Mouse (Mus musculus) layer of hippocampus, adult 18-20 months (tissue): ENCODE data around the gene Tspan2. TPM values are rescaled to one million over a fixed set of nuclear protein-coding genes. Genes with fewer than 3 reads are reported as not detected.

Source experiments
- DNase-seq, 2 experiments: peaks; one replicate each; pipeline ENCODE4 v3.0.0; 2022; ENCODE audit warnings: low spot score in 2 of 2
- total RNA-seq, 2 experiments: library from RNA; stranded (reverse); gene quantifications; 2 replicates each; pipeline ENCODE4 v1.2.3; 2021

Gene Tspan2
- total RNA-seq, 2 experiments from 2014 or later = 52.5 to 66.4 TPM

DNA sequence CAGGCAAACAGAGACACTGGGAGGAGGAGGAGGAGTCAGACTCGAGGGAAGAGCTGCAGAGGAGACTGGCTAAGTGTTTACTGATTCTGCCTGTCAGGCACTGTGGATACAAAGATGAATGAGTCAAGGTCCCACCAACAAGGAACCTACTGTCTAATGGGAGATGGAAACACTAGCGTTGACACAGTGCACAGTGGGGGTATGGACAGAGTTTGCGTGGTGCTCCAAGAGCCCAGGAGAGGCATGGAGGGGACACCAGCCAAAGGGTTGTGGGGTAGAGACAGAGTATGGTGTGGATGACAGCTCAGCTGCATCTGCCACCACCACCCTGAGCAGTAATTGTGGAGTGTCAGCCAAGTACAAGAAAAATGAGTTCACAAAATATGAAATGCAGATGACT is 28.1 kb downstream of the Tspan2 start:
- DNase-seq = peak in 1 of 2 experiments; percentile 30

DNA sequence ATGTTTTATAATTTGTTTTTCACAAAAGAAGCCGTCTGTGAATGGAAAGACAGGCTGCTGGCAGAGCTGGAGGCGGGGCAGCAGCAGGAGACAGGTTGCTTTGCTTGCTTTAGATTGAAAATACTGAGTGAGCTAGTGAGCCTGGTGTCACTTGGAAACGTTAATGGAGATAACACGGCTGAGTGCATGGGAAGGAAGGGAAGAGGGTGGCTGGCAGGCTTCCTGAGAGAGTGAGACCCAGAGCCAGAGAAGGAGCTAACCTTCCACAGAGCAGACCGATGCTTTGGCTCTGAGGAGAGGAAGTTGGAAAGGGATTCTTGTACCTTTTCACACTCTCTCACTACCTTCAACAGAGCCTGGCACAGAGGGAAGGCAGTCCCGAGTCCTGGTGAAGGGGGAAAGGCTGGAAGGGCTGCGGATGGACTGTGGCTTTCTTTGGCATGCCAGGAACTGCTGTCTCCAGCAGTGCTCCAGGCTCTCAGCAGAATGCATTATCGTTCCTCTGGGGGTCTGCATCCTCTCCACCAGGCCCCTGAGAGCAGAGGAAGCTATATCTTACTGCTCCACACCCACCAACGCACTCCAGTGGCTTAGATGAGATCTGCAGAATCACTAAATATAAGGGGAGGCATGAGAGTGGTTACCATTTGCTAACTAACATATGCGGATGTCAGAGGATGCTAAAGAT is 29.5 kb downstream of the Tspan2 start:
- DNase-seq = peak; percentile 45 to 67

DNA sequence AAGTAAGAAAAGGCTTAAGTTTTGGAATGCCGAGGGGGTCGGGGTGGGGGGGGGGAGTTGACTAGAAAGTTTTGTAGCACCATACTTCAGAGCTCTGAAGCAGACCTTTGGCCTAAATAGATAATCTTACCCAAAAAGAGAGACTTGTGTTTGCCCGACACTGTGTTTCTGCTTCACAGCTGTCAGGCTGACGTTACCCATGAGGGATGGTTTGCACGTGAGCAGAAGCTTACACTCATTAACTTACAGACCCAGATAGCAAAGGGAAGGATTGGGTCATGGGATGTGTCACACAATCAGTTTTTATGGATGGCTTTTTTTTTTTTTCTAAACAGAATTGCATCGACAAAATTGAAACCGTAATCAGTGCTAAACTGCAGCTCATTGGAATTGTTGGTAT is 30.5 kb downstream of the Tspan2 start:
- DNase-seq = no peak

DNA sequence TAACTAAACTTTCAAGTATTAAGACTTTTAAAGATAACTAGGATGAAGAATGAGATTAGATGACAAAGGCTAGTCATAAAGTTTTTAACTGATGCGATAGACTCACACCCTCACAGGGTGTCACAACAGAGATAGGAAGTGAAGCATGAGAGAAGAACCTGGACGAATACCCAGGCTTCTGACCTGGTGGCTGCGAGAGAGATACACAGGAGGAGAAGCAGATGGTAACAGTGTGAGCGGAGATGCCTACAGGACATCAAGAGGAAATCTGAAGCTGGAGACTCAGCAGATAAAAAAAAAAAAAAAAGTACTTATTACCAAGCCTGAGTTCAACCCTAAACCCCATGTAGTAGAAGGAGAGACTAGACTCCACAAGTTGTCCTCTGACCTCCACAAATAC is 38.7 kb downstream of the Tspan2 start:
- no peak for DNase-seq

DNA sequence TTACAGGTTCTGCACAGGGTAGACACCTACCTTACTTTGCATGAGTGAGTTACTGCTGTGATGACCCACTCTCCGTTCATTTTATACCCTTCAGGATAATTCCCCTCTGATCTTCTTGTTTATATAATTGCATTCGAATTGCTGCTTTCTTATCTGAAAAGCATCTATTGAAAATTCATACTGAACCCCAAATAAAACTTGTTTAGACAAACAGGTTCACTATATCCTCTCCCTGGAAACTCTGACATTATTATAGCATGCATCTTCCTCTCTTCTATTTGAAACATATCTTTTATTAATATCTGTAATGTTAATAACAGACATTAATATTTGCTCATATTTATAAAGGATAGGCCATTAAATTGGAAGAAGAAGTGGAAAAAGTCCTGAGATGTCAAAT is 48.3 kb downstream of the Tspan2 start, which contains the start of gene Tshb:
Gene Tshb (minus strand): TSS at position 101 of the 400 bp plus-strand sequence.
- no peak for DNase-seq

DNA sequence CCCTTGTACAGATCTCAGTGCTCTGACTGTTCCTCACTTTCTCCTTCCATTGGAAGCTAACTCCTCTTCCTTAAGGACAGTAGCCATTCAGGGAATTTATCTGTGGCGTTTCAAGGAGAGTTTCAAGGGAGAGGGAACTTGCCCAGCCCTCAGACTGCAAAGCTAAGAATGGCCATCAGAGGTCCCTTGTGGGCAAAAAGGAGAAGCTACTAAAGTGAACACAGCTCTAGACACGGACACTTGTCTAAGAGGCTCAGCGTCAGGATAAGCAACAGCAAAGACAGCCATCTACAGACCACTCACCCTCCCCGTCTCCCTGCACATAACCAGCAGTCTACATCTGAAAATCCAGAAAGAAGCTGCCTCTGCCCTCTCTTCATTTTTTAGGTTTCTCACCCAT is 53.0 kb downstream of the Tspan2 start:
- no peak for DNase-seq

DNA sequence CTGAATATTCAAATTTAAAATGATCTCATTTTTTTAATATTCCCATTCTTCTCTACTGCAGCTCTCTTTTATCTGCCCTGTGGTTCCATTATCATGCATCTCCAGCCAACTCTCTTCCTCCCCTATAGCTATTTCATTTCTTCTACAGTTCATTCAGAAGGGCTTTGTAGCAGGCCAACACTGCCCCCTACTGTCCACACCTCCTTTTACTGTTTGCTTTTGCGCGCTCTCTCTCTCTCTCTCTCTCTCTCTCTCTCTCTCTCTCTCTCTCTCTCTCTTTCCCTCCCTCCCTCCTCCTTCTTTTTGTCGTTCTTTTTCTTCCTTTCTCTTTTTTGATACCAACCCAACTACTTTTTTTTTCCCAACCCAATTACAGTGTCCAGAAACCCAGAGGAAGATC is 69.6 kb downstream of the Tspan2 start:
- DNase-seq = peak; percentile 69 to 90

DNA sequence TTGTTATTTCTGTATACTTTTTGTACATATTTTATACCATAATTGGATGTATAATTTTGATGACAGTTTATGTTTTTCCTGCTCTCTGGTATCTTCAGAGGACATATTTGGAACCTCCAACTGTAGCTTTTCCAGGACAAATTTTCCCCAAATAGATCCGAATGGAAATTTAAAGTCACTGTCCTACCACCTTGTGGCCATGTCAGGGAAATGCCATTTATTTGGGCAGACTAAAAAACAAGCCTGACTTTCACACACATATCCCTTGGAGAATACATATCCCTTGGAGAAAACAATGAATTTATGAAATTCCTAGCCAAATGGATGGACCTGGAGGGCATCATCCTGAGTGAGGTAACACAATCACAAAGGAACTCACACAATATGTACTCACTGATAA is 108.1 kb downstream of the Tspan2 start:
- no peak for DNase-seq

DNA sequence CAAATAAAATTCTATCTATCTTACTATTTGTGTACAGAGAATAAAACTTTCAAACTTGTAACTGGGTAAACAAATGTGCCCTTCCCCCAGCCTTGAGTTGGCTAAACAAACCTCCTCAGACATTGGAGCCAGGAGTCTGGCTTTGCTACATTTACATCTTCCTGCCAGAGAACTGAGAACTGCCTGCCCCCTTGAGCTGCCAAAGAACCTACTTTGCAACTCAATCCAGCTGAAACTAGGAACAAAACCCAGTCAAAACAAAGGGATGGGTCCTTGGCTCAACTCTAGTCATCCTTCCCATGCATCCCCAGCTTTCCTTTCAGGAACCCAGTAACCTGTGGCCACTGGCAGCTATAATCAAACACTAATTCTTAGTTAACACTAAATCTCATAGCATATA is 114.3 kb downstream of the Tspan2 start:
- DNase-seq = no peak

Other genes with a start within 250 kb of the Tspan2 start
- not detected for gene Tshb, start 48.2 kb downstream of the Tspan2 start, total RNA-seq
- gene Sycp1, start 201.6 kb downstream of the Tspan2 start, total RNA-seq = not detected
- not detected for gene Nr1h5, start 229.6 kb downstream of the Tspan2 start, total RNA-seq